Mouse (Mus musculus) hindbrain, embryonic 13.5 days (tissue): ENCODE data around the gene Arl3. TPM values are rescaled to one million over a fixed set of nuclear protein-coding genes. Genes with fewer than 3 reads are reported as not detected.
A peak's percentile ranks its signal among the peaks of the same experiment; 100 is the strongest.

Experiments
- ATAC-seq: fragments of 200-750 bp; cut with Nextera tagmentation; 2 replicates; pipeline ENCODE4 v1.8.0; 2017; ENCODE audit warnings: moderate TSS enrichment; ENCODE audit not compliant: low FRiP score
- H3K27ac ChIP-seq: fragments of 300-500 bp; sonication (generic); 2 replicates; pipeline ENCODE4 v1.5.1; 2015; ENCODE audit warnings: inconsistent platforms, mild to moderate bottlenecking, moderate library complexity
- H3K27me3 ChIP-seq: fragments of 300-500 bp; sonication (generic); 2 replicates; pipeline ENCODE4 v1.6.1; 2015; ENCODE audit warnings: mild to moderate bottlenecking, inconsistent platforms
- H3K36me3 ChIP-seq: fragments of 300-500 bp; sonication (generic); 2 replicates; pipeline ENCODE4 v1.6.1; 2015; ENCODE audit warnings: mild to moderate bottlenecking, inconsistent platforms
- H3K4me1 ChIP-seq: fragments of 300-500 bp; sonication (generic); replicated peaks from 2 replicates; pipeline ENCODE4 v1.6.1; 2015; ENCODE audit warnings: inconsistent platforms
- H3K4me2 ChIP-seq: fragments of 300-500 bp; sonication (generic); 2 replicates; pipeline ENCODE4 v1.6.1; 2015; ENCODE audit warnings: inconsistent platforms, mild to moderate bottlenecking, moderate library complexity
- H3K4me3 ChIP-seq: fragments of 300-500 bp; sonication (generic); 2 replicates; pipeline ENCODE4 v1.5.1; 2015; ENCODE audit warnings: mild to moderate bottlenecking, inconsistent platforms
- H3K9ac ChIP-seq: fragments of 300-500 bp; sonication (generic); 2 replicates; pipeline ENCODE4 v1.6.1; 2015; ENCODE audit warnings: mild to moderate bottlenecking, inconsistent platforms
- H3K9me3 ChIP-seq: fragments of 300-500 bp; sonication (generic); 2 replicates; pipeline ENCODE4 v1.6.1; 2016; ENCODE audit warnings: inconsistent platforms
- WGBS: fragments of 180-500 bp; shearing (Covaris S2); methylation state at CpG from one replicate; pipeline ENCODE4 v1.1.7; 2015; 5-methylcytosine and 5-hydroxymethylcytosine counted together
- polyA plus RNA-seq: library from polyadenylated mRNA; unstranded; fragments of >200 nt; fragmentation: Nextera tagmentation; extraction: Ambion mirVana; gene quantifications from 2 replicates; pipeline ENCODE4 v1.2.1, GENCODE M21; 2015

Arl3 gene
- polyA plus RNA-seq, 1 experiment from 2014 or later: 212 TPM

GRCm38 (mm10) chr19:46606718-46607117 lies 33.7 kb upstream of the Arl3 start:
- no peaks in the 10 kb centered on the region for H3K27me3 ChIP-seq
- H3K27ac ChIP-seq: no peak overlapping the region
- H3K4me1 ChIP-seq: peaks cover 9% of the 10 kb centered on the region; the same call in 1 of the 2 replicates
- H3K9ac ChIP-seq: no peak overlapping the region
- 96% methylated on average over 13 of the region's 13 CpGs for WGBS
- ATAC-seq: no peak
- H3K4me2 ChIP-seq: no peak overlapping the region
- peaks cover 55% of the 10 kb centered on the region for H3K36me3 ChIP-seq
- H3K9me3 ChIP-seq: no peaks in the 10 kb centered on the region
- no peak overlapping the region for H3K4me3 ChIP-seq

- no peaks in the 10 kb centered on the region for H3K9me3 ChIP-seq
- H3K4me2 ChIP-seq: no peak overlapping the region
- WGBS: 96% methylated on average over 4 of the region's 4 CpGs
- H3K4me1 ChIP-seq: peaks cover 38% of the 10 kb centered on the region
- ATAC-seq: no peak
- no peaks in the 10 kb centered on the region for H3K27me3 ChIP-seq
- no peak overlapping the region for H3K27ac ChIP-seq
- no peak overlapping the region for H3K9ac ChIP-seq
- peaks cover 31% of the 10 kb centered on the region for H3K36me3 ChIP-seq
- H3K4me3 ChIP-seq: no peak overlapping the region
Measured at GRCm38 (mm10) chr19:46602406-46602805, 29.4 kb upstream of the Arl3 start.

GRCm38 (mm10) chr19:46601491-46601890 lies 28.5 kb upstream of the Arl3 start:
- H3K9ac ChIP-seq: no peak overlapping the region
- peaks cover 22% of the 10 kb centered on the region for H3K36me3 ChIP-seq
- H3K27me3 ChIP-seq: no peaks in the 10 kb centered on the region
- 89% methylated on average over 14 of the region's 14 CpGs for WGBS
- no peak for ATAC-seq
- peaks cover 38% of the 10 kb centered on the region for H3K4me1 ChIP-seq
- no peak overlapping the region for H3K4me2 ChIP-seq
- H3K27ac ChIP-seq: no peak overlapping the region
- no peak overlapping the region for H3K4me3 ChIP-seq
- no peaks in the 10 kb centered on the region for H3K9me3 ChIP-seq

- Histone ChIP-seq H3K9me3 (no peaks in the 10 kb centered on the region), H3K27me3 (no peaks in the 10 kb centered on the region), H3K4me1 (peaks cover 38% of the 10 kb centered on the region), H3K9ac (no peak overlapping the region), H3K4me3 (peak overlapping the region; percentile 91), H3K4me2 (peak overlapping the region; percentile 93), H3K36me3 (peaks cover 28% of the 10 kb centered on the region), H3K27ac (no peak overlapping the region)
- 89% methylated on average over 4 of the region's 4 CpGs for WGBS
- ATAC-seq: no peak
Measured at GRCm38 (mm10) chr19:46600371-46600770, 27.4 kb upstream of the Arl3 start.

- ATAC-seq: peak; percentile 26
- peak overlapping the region; percentile 93 for H3K4me2 ChIP-seq
- peak overlapping the region; percentile 91 for H3K9ac ChIP-seq
- peak overlapping the region; percentile 91 for H3K4me3 ChIP-seq
- H3K27me3 ChIP-seq: no peaks in the 10 kb centered on the region
- peak overlapping the region; percentile 80 for H3K27ac ChIP-seq
- H3K4me1 ChIP-seq: peaks cover 38% of the 10 kb centered on the region
- H3K36me3 ChIP-seq: peaks cover 34% of the 10 kb centered on the region
- H3K9me3 ChIP-seq: no peaks in the 10 kb centered on the region
- 22% methylated on average over 22 of the region's 22 CpGs for WGBS
Measured at GRCm38 (mm10) chr19:46599375-46600256, 26.6 kb upstream of the Arl3 start.

- no peaks in the 10 kb centered on the region for H3K9me3 ChIP-seq
- WGBS: under 1% methylated on average over 22 of the region's 22 CpGs
- ATAC-seq: peak; percentile 99
- H3K4me1 ChIP-seq: peaks cover 38% of the 10 kb centered on the region
- H3K4me2 ChIP-seq: peak within 1 kb of the TSS; percentile 93
- H3K27ac ChIP-seq: peak within 1 kb of the TSS; percentile 80
- peak within 1 kb of the TSS; percentile 91 for H3K4me3 ChIP-seq
- peak within 1 kb of the TSS; percentile 91 for H3K9ac ChIP-seq
- no peaks in the 10 kb centered on the region for H3K27me3 ChIP-seq
- peaks cover 36% of the 10 kb centered on the region for H3K36me3 ChIP-seq
Measured at GRCm38 (mm10) chr19:46598720-46599252, 25.8 kb upstream of the Arl3 start, which contains the start of gene Wbp1l. Wbp1l (plus strand) TSS chr19:46599084.

- peak overlapping the region; percentile 12; the same call in 1 of the 2 replicates for H3K4me3 ChIP-seq
Measured at GRCm38 (mm10) chr19:46598187-46598586, 25.2 kb upstream of the Arl3 start.

GRCm38 (mm10) chr19:46592751-46593439 lies 19.9 kb upstream of the Arl3 start:
- Histone ChIP-seq H3K27ac (no peak overlapping the region), H3K9me3 (no peaks in the 10 kb centered on the region), H3K4me2 (no peak overlapping the region), H3K4me3 (no peak overlapping the region), H3K9ac (no peak overlapping the region), H3K36me3 (peaks cover 64% of the 10 kb centered on the region), H3K27me3 (no peaks in the 10 kb centered on the region), H3K4me1 (no peaks in the 10 kb centered on the region)
- ATAC-seq: no peak
- WGBS: 93% methylated on average over 9 of the region's 9 CpGs

More at GRCm38 (mm10) chr19:46598187-46598586, 25.2 kb upstream of the Arl3 start:
- no peak for ATAC-seq
- Histone ChIP-seq H3K27ac (peak overlapping the region; percentile 23; the same call in 1 of the 2 replicates), H3K4me1 (peaks cover 38% of the 10 kb centered on the region), H3K36me3 (peaks cover 35% of the 10 kb centered on the region), H3K9me3 (no peaks in the 10 kb centered on the region), H3K9ac (no peak overlapping the region), H3K27me3 (no peaks in the 10 kb centered on the region), H3K4me2 (peak overlapping the region; percentile 44)
- 81% methylated on average over 4 of the region's 4 CpGs for WGBS

GRCm38 (mm10) chr19:46591575-46591974 lies 18.6 kb upstream of the Arl3 start:
- H3K36me3 ChIP-seq: peaks cover 65% of the 10 kb centered on the region
- H3K4me3 ChIP-seq: no peak overlapping the region
- no peak overlapping the region for H3K27ac ChIP-seq
- no peak for ATAC-seq
- H3K9me3 ChIP-seq: no peaks in the 10 kb centered on the region
- WGBS: 89% methylated on average over 6 of the region's 6 CpGs
- no peaks in the 10 kb centered on the region for H3K27me3 ChIP-seq
- no peaks in the 10 kb centered on the region for H3K4me1 ChIP-seq
- no peak overlapping the region for H3K9ac ChIP-seq
- H3K4me2 ChIP-seq: no peak overlapping the region

- Histone ChIP-seq H3K27me3 (no peaks in the 10 kb centered on the region), H3K4me1 (no peaks in the 10 kb centered on the region), H3K4me3 (no peak overlapping the region), H3K9me3 (no peaks in the 10 kb centered on the region), H3K9ac (no peak overlapping the region), H3K27ac (no peak overlapping the region), H3K36me3 (peaks cover 43% of the 10 kb centered on the region), H3K4me2 (no peak overlapping the region)
- ATAC-seq: peak; percentile 46; the same call in 1 of the 2 replicates
- 57% methylated on average over 13 of the region's 13 CpGs for WGBS
Measured at GRCm38 (mm10) chr19:46587823-46588508, 15.0 kb upstream of the Arl3 start.

- no peaks in the 10 kb centered on the region for H3K9me3 ChIP-seq
- no peak overlapping the region for H3K27ac ChIP-seq
- H3K27me3 ChIP-seq: no peaks in the 10 kb centered on the region
- H3K4me1 ChIP-seq: peaks cover 36% of the 10 kb centered on the region
- H3K4me3 ChIP-seq: no peak overlapping the region
- no peak overlapping the region for H3K4me2 ChIP-seq
- ATAC-seq: no peak
- H3K36me3 ChIP-seq: no peaks in the 10 kb centered on the region
- WGBS: 51% methylated on average over 4 of the region's 4 CpGs
- no peak overlapping the region for H3K9ac ChIP-seq
Measured at GRCm38 (mm10) chr19:46575196-46575595, 2.2 kb upstream of the Arl3 start.

GRCm38 (mm10) chr19:46573990-46574389 lies 992 bp upstream of the Arl3 start:
- Histone ChIP-seq H3K36me3 (no peaks in the 10 kb centered on the region), H3K4me1 (peaks cover 36% of the 10 kb centered on the region), H3K27me3 (no peaks in the 10 kb centered on the region), H3K4me3 (peak overlapping the region; percentile 79), H3K9me3 (no peaks in the 10 kb centered on the region), H3K4me2 (peak overlapping the region; percentile 71), H3K27ac (no peak overlapping the region), H3K9ac (peak overlapping the region; percentile 74; the same call in 1 of the 2 replicates)
- 55% methylated on average over 6 of the region's 6 CpGs for WGBS
- no peak for ATAC-seq
